Mouse (Mus musculus) urinary bladder, postnatal 4 days (tissue): ENCODE data around the gene Gm45711.
A peak's percentile ranks its signal among the peaks of the same experiment; 100 is the strongest.
"Not testable (repeated sequence)": the region's sequence is repeated elsewhere in the genome, so short reads cannot be mapped to it uniquely, and the experiment has no call there.

Experiments used
- DNase-seq, 2 experiments: peaks; one replicate each; pipeline ENCODE4 v3.0.0; 2021 to 2022; ENCODE audit warnings: low spot score in 2 of 2

Gene Gm45711

DNA sequence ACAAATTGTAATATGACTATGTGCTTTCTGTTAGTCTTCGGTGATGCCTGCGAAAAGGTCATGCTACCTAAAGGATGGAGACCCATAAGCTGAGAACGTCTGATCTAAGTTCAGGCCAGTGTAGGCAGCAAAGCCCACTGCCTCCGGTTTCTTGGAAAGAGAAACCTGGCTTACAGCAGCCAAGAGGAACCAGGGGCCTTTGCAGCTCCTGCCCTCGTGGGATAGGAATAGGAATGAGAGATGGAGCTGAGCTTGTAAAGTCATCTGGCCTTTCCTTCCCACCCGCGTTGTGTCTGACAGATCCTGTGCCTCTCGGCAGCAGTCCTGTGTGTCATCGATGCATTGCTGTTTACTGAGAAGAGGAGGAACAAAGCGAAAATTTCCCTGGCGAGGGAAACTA is 11.4 kb upstream of the Gm45711 start, which contains the start of gene Gm11020:
Gene Gm11020 (plus strand): TSS at position 301 of the 400 bp plus-strand sequence.
- DNase-seq, result not testable (repeated sequence)

DNA sequence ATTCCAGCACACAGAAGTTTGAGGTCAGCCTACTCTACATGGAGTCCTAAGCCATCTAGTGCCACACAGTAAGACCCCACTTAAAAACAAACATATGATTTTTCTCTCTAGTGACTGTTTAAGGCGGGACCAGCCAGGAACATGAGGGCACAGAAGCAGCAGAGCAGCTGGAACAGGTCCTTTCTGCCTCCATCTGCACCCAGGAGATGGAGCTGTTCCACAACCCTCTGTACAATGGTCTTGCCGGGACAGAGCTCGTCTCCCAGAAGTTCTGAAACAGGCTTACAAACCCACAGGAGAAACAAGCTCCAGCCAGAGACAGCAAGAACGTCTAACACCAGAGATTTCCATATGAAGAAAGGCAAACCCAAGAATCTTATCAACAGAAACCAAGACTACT is 3.4 kb upstream of the Gm45711 start:
- no peak for DNase-seq

- DNase-seq, result not testable (repeated sequence)
These were observed 2.1 kb upstream of the Gm45711 start for GRCm38 (mm10) chr8:104312023-104312422.

- DNase-seq, result not testable (repeated sequence)
These were observed 1.5 kb downstream of the Gm45711 start for GRCm38 (mm10) chr8:104308341-104308740.

GRCm38 (mm10) chr8:104304962-104305361 is 4.9 kb downstream of the Gm45711 start:
- no peak for DNase-seq

- not testable (repeated sequence) for DNase-seq
These were observed 7.3 kb downstream of the Gm45711 start for GRCm38 (mm10) chr8:104302536-104302935.

DNA sequence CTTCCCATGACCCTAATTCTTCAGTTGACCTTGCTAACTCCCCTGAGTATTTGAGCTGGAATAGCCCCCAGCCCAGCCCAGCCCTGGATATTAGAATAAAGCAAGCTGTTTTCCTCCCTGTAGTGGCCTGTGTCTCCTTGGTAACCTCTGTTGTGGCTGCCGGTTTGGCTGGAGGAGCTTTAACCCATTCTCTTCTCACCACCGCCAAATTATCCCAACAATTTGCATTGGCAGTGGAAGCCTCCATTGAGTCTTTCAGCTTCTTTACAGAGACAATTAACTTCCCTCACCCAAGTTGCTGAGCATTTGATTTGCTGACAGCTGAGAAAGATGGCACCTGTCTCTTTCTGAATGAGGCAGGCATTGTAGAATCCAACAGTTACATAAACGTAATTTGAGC is 8.3 kb downstream of the Gm45711 start:
- not testable (repeated sequence) for DNase-seq

DNA sequence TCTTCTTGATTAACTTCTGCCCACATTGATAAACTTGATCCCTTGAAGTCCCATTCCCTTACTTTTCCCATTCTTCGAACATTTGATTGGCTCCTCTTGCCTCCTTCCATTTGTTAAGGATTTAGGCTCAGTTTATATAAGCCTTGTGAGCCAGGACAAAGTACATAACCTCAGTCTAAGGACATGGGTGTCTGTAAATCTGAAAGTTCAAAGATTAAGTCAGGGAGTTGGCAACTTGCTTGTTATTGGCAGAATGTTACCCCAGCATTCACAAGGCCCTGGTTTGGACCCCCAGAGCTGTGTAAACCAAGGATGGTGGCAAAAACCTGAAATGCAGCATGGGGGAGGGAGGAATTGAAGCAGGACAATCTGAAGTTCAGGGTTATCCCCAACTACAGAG is 15.5 kb downstream of the Gm45711 start:
- no peak for DNase-seq

- not testable (repeated sequence) for DNase-seq
These were observed 16.8 kb downstream of the Gm45711 start, which contains the start of gene Cmtm2a for GRCm38 (mm10) chr8:104293081-104293480. TSS of gene Cmtm2a (minus strand) at chr8:104293181.

DNA sequence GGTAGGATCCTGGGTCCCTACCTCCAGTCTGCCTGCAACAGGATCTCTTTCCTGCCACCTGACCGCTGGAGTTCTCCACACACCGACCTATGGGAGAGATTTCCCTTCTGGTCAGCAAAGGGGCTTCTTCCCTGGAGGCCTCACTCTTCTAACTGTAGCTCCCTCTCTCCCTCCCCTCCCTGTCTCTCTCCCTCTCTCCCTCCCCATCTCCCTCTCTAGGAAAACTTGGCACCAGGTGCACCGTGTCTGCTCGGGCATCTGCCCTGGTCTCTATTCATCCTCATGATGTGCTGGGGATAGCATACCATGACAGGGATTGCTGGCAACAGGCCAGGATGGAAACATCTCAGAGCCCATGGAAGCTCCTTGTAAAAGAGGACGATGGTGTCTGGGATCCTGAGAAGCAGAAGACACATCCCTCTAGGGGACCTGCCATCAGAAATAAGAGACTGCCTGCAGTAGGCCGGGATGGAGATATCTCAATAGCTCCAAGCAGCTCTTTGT is 40.9 kb downstream of the Gm45711 start:
- no peak for DNase-seq

- DNase-seq, result no peak
These were observed 41.5 kb downstream of the Gm45711 start for GRCm38 (mm10) chr8:104268368-104268767.

- not testable (repeated sequence) for DNase-seq
These were observed 45.5 kb downstream of the Gm45711 start for GRCm38 (mm10) chr8:104264271-104264935.

GRCm38 (mm10) chr8:104261802-104262201 is 48.1 kb downstream of the Gm45711 start:
- DNase-seq, result not testable (repeated sequence)

- DNase-seq, result peak in 1 of 2 experiments; percentile 14
These were observed 56.9 kb downstream of the Gm45711 start for GRCm38 (mm10) chr8:104253016-104253415.

DNA sequence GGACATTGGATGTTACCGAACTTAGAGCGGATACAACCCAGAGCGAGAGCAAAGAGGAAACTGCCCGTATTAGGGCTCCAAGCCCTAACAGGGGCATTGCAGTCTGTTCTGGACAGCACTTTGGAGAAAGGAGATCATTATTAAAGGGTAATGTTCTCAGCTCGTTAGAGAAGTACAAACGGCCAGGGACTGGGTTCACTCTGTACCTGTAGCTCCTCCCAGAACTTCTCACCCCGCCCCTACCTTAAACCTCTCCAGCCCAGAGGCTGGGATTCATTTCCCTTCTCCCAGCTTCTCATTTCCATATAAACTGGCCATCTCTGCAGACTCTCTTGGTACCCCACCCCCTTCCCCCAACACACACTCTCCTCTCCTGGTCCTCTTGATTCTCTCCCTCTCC is 58.4 kb downstream of the Gm45711 start:
- no peak for DNase-seq

GRCm38 (mm10) chr8:104250439-104251367 is 59.2 kb downstream of the Gm45711 start, which contains the start of gene Cklf:
TSS of gene Cklf (plus strand) at chr8:104250861.
- peak; percentile 78 to 81 for DNase-seq

DNA sequence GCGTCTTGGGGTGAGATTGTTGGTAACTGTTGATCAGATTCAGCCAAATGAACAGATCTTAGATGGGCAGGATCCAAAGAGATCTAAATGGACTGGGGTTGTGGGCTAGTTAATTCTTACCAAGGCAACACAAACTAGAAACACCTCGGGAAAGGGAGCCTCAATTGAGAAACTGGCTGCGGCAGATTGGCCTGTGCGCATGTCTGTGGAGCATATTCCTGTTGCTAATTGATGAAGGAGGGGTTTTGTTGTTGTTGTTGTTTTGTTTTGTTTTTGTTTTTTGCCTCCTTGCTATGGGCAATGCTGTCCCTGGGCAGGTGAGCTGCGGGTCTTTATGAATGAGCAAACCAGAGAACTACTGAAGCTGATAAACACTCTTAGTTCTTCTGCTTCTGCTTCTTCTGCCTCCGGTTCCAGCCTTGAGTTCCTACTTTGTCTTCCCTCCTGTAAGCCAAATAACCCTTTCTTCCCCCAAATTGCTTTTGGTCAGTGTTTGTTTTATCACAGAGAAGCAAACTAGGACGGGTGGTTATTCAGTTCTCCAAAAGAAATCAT is 60.4 kb downstream of the Gm45711 start:
- DNase-seq, result no peak

GRCm38 (mm10) chr8:104248276-104248675 is 61.6 kb downstream of the Gm45711 start, which contains the start of gene Tk2:
TSS of gene Tk2 (minus strand) at chr8:104248558.
- peak; percentile 69 to 73 for DNase-seq

DNA sequence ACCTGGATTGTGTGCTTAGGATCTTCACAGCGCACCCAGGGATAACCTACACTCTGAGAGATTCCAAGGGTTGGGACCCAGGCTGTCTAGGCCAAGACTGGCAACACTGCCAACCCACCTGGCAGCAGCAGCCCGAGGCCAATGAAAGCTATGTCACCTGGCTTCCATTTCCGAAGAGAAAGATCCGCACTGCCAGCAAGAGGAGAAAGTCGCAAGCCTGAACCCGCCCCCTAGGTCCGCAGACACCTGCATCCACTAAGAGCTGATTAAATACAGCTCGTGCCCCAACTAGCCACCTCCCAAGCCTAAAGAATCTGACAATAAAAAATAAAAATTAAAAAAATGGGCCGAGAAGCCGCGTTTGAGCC is 62.0 kb downstream of the Gm45711 start:
- DNase-seq, result no peak

DNA sequence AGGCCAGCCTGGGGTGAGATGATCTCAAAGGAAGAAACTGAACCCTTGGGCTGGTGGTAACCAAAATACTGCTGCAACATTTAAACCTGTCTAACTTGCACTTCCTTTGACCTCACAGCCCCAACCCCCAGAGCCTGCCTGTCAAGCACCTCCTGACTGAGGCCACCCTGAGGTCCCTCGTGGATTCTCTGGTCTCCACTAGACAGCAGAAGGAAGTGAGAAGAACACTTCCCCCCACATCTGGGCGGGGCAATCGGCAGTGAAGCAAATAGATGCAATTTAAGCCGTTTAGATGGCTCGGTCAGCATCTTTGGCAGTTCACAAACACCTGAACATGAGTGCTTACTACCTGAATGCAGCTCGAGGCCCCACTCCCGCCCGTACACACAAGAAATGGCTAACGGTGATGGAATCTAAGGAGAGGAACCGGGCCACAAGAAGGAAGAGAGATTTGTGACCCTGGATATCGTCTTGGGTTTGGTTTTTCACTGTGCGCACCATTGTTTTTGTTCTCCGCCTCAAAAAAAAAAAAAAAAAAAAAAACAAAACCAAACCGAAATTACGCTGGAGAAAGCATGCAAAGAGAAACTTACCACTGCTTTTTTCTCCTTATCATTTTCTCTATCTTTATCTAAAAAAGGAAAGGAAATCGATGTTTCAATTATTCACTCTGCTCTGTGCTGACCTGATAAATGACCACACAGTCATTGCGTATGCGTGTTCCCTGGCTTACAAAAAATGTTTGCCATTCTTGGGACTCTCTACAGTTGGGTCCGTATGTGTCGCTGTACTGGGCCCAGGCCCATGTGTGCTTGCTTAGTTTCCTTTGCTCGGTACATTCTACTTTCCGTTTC is 62.6 kb downstream of the Gm45711 start:
- DNase-seq, result no peak

- no peak for DNase-seq
These were observed 63.3 kb downstream of the Gm45711 start for GRCm38 (mm10) chr8:104246621-104247020.
